ENCODE assay signal across 18 mouse cellular contexts in the genomic region with DNA sequence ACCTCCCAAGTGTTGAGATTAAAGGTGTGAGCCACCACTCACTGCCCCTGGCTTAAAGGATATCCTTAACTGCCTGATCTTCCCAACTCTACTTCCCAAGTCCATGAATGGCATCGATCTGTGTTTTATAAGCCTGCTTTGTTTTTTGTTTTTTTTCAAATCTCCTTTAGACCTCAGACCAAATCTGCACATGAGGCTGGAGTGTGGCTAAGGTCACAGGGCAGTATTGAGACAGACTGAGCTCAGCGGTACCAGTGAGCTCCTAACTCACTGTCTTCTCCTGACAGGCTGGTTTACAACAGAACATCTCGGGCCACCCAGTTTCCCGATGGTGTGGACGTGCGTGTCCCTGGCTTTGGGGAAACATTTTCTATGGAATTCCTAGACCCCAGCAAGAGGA. TPM values are rescaled to one million over a fixed set of nuclear protein-coding genes. Genes with fewer than 3 reads are reported as not detected.
"Had no signal": no experiment of that assay in that cellular context is flagged by ENCODE, and none has a peak within 500 bp of the region (broad histone marks: within the 10 kb centered on the region; RNA-seq: fewer than 3 reads in every experiment).

No protein-coding gene starts in this region.

- H3K4me1 ChIP-seq: midbrain, embryonic 10.5 days; midbrain, embryonic 13.5 days; neural tube, embryonic 13.5 days; neural tube, embryonic 15.5 days had no signal

- H3K27me3 ChIP-seq: midbrain, embryonic 13.5 days; neural tube, embryonic 13.5 days; neural tube, embryonic 15.5 days had no signal

- H3K4me3 ChIP-seq: midbrain, embryonic 10.5 days; midbrain, embryonic 13.5 days; myocyte; neural tube, embryonic 13.5 days; neural tube, embryonic 15.5 days had no signal

- H3K27ac ChIP-seq: midbrain, embryonic 10.5 days; midbrain, embryonic 13.5 days; neural tube, embryonic 13.5 days; neural tube, embryonic 15.5 days had no signal

- H3K9me3 ChIP-seq: midbrain, embryonic 10.5 days; midbrain, embryonic 13.5 days; neural tube, embryonic 13.5 days; neural tube, embryonic 15.5 days had no signal

- H3K9ac ChIP-seq: lung, embryonic 14.5 days; midbrain, embryonic 13.5 days; neural tube, embryonic 13.5 days; neural tube, embryonic 15.5 days had no signal

- DNase-seq: lung, adult 18-20 months; lung, embryonic 14.5 days; lung, postnatal 10 days; retina, postnatal 1 day; right cerebral cortex, adult 18-20 months; right cerebral cortex, postnatal 25 days; right cerebral cortex, postnatal 4 days; spleen, adult 18-20 months; thymus, adult 18-20 months; thymus, postnatal 14 days; thymus, postnatal 36 days had no signal

- H3K4me2 ChIP-seq: lung, embryonic 14.5 days; midbrain, embryonic 13.5 days; neural tube, embryonic 13.5 days; neural tube, embryonic 15.5 days had no signal

- ATAC-seq: midbrain, embryonic 13.5 days; midbrain, embryonic 16.5 days had no signal

RNA-seq across cellular contexts. Expression of a gene that starts 23.1 kb away (rescaled TPM):
- total RNA-seq: megakaryocyte, adult 5-6 weeks had no signal
